ENCODE assay signal across 25 mouse cellular contexts in the genomic region with DNA sequence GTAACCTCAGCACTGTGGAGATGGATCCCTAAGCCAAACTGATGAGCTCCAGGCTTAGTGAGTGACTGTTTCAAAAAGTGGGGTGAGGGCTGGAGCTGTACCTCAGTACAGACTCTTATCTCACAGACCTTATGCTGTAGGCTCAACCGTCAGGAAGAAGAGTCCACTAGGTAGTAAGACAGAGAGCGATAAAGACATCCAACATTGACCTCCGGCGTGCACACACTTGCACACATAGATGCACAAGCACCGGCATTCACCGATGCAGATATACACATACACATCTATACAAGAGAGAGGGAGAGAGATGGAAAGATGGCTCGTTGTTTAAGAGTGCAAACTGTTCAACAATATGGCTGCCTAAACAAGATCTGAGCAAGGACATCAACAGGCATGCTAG. TPM values are rescaled to one million over a fixed set of nuclear protein-coding genes. Genes with fewer than 3 reads are reported as not detected.
A peak's percentile ranks its signal among the peaks of the same experiment; 100 is the strongest.
DNase-seq lines count a peak whose midpoint lies in the region; ATAC-seq lines count a peak whose summit lies in the region.
"Had no signal": no experiment of that assay in that cellular context is flagged by ENCODE, and none has a peak within 500 bp of the region (broad histone marks: within the 10 kb centered on the region; RNA-seq: fewer than 3 reads in every experiment).

No protein-coding gene starts in this region.

- no peak overlapping the region for H3K27ac ChIP-seq in heart, embryonic 11.5 days (ENCODE audit: low read depth, low read length)
- peak overlapping the region; percentile 91 for H3K27ac ChIP-seq in liver, embryonic 13.5 days
- no peak overlapping the region for H3K27ac ChIP-seq in stomach, embryonic 15.5 days
- H3K27ac ChIP-seq in intestine, embryonic 15.5 days, result no peak overlapping the region
- H3K27ac ChIP-seq: embryonic facial prominence, embryonic 15.5 days; forebrain, embryonic 12.5 days; kidney, postnatal 0 days; layer of hippocampus, adult 2 months; limb, embryonic 15.5 days had no signal

- no peak for DNase-seq in heart, adult 8-10 months (ENCODE audit: low spot score)
- DNase-seq in liver, embryonic 13.5 days, result peak; percentile 68
- DNase-seq in urinary bladder, postnatal 4 days (ENCODE audit: low spot score in 2 of 2), result no peak
- no peak for DNase-seq in cerebellum, postnatal 25 days
- DNase-seq: adrenal gland, postnatal 25 days; cerebellum, postnatal 14 days; gastrocnemius, postnatal 10 days; heart, adult 11 months; heart, postnatal 4 days; kidney, adult 18-20 months; lung, postnatal 14 days; retina, postnatal 1 day; right cerebral cortex, postnatal 4 days; thymus, postnatal 14 days had no signal

- WGBS in heart, embryonic 11.5 days (ENCODE audit: insufficient replicate concordance), result 84% methylated on average over 7 of the region's 7 CpGs
- 16% methylated on average over 7 of the region's 7 CpGs for WGBS in liver, embryonic 13.5 days (ENCODE audit: insufficient replicate concordance)
- 89% methylated on average over 7 of the region's 7 CpGs for WGBS in stomach, embryonic 15.5 days
- 95% methylated on average over 7 of the region's 7 CpGs for WGBS in intestine, embryonic 15.5 days

- H3K4me1 ChIP-seq in heart, embryonic 11.5 days (ENCODE audit: control insufficient read depth, insufficient read depth, low read length), result peaks cover 9% of the 10 kb centered on the region; the same call in 1 of the 2 replicates
- peaks cover 90% of the 10 kb centered on the region for H3K4me1 ChIP-seq in liver, embryonic 13.5 days (replicated peaks)
- peaks cover 15% of the 10 kb centered on the region for H3K4me1 ChIP-seq in stomach, embryonic 15.5 days
- peaks cover 16% of the 10 kb centered on the region for H3K4me1 ChIP-seq in intestine, embryonic 15.5 days (replicated peaks)

- no peak overlapping the region for H3K4me2 ChIP-seq in heart, embryonic 11.5 days
- H3K4me2 ChIP-seq in liver, embryonic 13.5 days, result peak overlapping the region; percentile 43
- no peak overlapping the region for H3K4me2 ChIP-seq in stomach, embryonic 15.5 days
- H3K4me2 ChIP-seq in intestine, embryonic 15.5 days (replicated peaks), result no peak overlapping the region
- H3K4me2 ChIP-seq: embryonic facial prominence, embryonic 15.5 days; forebrain, embryonic 12.5 days; limb, embryonic 15.5 days; midbrain, embryonic 11.5 days had no signal

- no peaks in the 10 kb centered on the region for H3K27me3 ChIP-seq in heart, embryonic 11.5 days (ENCODE audit: control insufficient read depth, insufficient read depth, low read length)
- H3K27me3 ChIP-seq in liver, embryonic 13.5 days, result no peaks in the 10 kb centered on the region
- H3K27me3 ChIP-seq in stomach, embryonic 15.5 days (replicated peaks), result no peaks in the 10 kb centered on the region
- 0 out of 2 replicates have a peak, but pooled peaks cover 5% of the 10 kb centered on the region for H3K27me3 ChIP-seq in intestine, embryonic 15.5 days (replicated peaks)
- H3K27me3 ChIP-seq: embryonic facial prominence, embryonic 15.5 days; limb, embryonic 15.5 days had no signal

- H3K36me3 ChIP-seq in heart, embryonic 11.5 days (ENCODE audit: control insufficient read depth, insufficient read depth, low read length), result peaks cover 10% of the 10 kb centered on the region
- H3K36me3 ChIP-seq in liver, embryonic 13.5 days, result peaks cover 44% of the 10 kb centered on the region
- H3K36me3 ChIP-seq in stomach, embryonic 15.5 days, result peaks cover 29% of the 10 kb centered on the region
- peaks cover 8% of the 10 kb centered on the region; the same call in 1 of the 2 replicates for H3K36me3 ChIP-seq in intestine, embryonic 15.5 days
- H3K36me3 ChIP-seq: forebrain, embryonic 12.5 days had no signal

- ATAC-seq in heart, embryonic 11.5 days (replicated peaks; ENCODE audit: insufficient number of reproducible peaks, low FRiP score, low TSS enrichment), result 0 out of 2 replicates have a peak, but pooled peaks have one; percentile 27
- peak; percentile 52 for ATAC-seq in common myeloid progenitor, adult 5-6 weeks (replicated peaks; ENCODE audit: low read depth, poor library complexity, severe bottlenecking)
- peak; percentile 86 for ATAC-seq in liver, embryonic 13.5 days (ENCODE audit: low read depth)
- peak; percentile 81 for ATAC-seq in stomach, embryonic 15.5 days (ENCODE audit: insufficient read depth, low FRiP score, low read depth)
- no peak for ATAC-seq in intestine, embryonic 15.5 days
- ATAC-seq: CD4-positive, CD25-positive, alpha-beta regulatory T cell, adult 4 months had no signal

- no peak overlapping the region for H3K4me3 ChIP-seq in heart, embryonic 11.5 days (ENCODE audit: low read depth, low read length)
- 0 out of 2 replicates have a peak overlapping the region, but pooled peaks have one; percentile 13 for H3K4me3 ChIP-seq in liver, embryonic 13.5 days (replicated peaks)
- no peak overlapping the region for H3K4me3 ChIP-seq in stomach, embryonic 15.5 days (replicated peaks)
- no peak overlapping the region for H3K4me3 ChIP-seq in intestine, embryonic 15.5 days (replicated peaks)
- H3K4me3 ChIP-seq: embryonic facial prominence, embryonic 15.5 days; forebrain, embryonic 12.5 days; layer of hippocampus, adult 2 months; limb, embryonic 15.5 days had no signal

- no peaks in the 10 kb centered on the region for H3K9me3 ChIP-seq in heart, embryonic 11.5 days (replicated peaks; ENCODE audit: control insufficient read depth, low read length)
- H3K9me3 ChIP-seq in liver, embryonic 13.5 days (replicated peaks), result no peaks in the 10 kb centered on the region
- H3K9me3 ChIP-seq in stomach, embryonic 15.5 days, result no peaks in the 10 kb centered on the region
- no peaks in the 10 kb centered on the region for H3K9me3 ChIP-seq in intestine, embryonic 15.5 days
- H3K9me3 ChIP-seq: embryonic facial prominence, embryonic 15.5 days; forebrain, embryonic 12.5 days; limb, embryonic 15.5 days had no signal

- no peak overlapping the region for H3K9ac ChIP-seq in heart, embryonic 11.5 days (ENCODE audit: low read depth, low read length)
- H3K9ac ChIP-seq in liver, embryonic 13.5 days, result peak overlapping the region; percentile 55
- H3K9ac ChIP-seq in stomach, embryonic 15.5 days, result no peak overlapping the region
- no peak overlapping the region for H3K9ac ChIP-seq in intestine, embryonic 15.5 days
- H3K9ac ChIP-seq: embryonic facial prominence, embryonic 15.5 days; forebrain, embryonic 12.5 days; limb, embryonic 15.5 days had no signal

RNA-seq across cellular contexts. Expression of gene Vamp5, which starts 3.7 kb away (rescaled TPM):
- 55.3 and 59.2 TPM in 2 replicates for polyA plus RNA-seq in heart, embryonic 11.5 days (2014; fragmentation: Nextera tagmentation; extraction: Ambion mirVana)
- 10 to 100 TPM; 58.0 to 68.1 (median 61.2) TPM for total RNA-seq in heart, adult 8-10 months (2022)
- total RNA-seq in common myeloid progenitor, adult 5-6 weeks (2017), result 83.8 and 85.7 TPM in 2 replicates
- polyA plus RNA-seq in liver, embryonic 13.5 days (2015; fragmentation: Nextera tagmentation; extraction: Ambion mirVana), result 99.0 and 99.7 TPM in 2 replicates
- 23.9 and 26.8 TPM in 2 replicates for polyA plus RNA-seq in stomach, embryonic 15.5 days (2015; fragmentation: Nextera tagmentation; extraction: Ambion mirVana)
- 19.2 and 19.4 TPM in 2 replicates for polyA plus RNA-seq in intestine, embryonic 15.5 days (2015; fragmentation: Nextera tagmentation; extraction: Ambion mirVana)

RNA-seq across cellular contexts. Expression of gene Vamp8, which starts 6.6 kb away (rescaled TPM):
- 137 and 142 TPM in 2 replicates for polyA plus RNA-seq in heart, embryonic 11.5 days (2014; fragmentation: Nextera tagmentation; extraction: Ambion mirVana)
- 10 to 100 TPM; 58.8 to 80.9 (median 70.8) TPM for total RNA-seq in heart, adult 8-10 months (2022)
- total RNA-seq in common myeloid progenitor, adult 5-6 weeks (2017), result 281 and 362 TPM in 2 replicates
- polyA plus RNA-seq in liver, embryonic 13.5 days (2015; fragmentation: Nextera tagmentation; extraction: Ambion mirVana), result 249 and 260 TPM in 2 replicates
- polyA plus RNA-seq in stomach, embryonic 15.5 days (2015; fragmentation: Nextera tagmentation; extraction: Ambion mirVana), result 215 and 219 TPM in 2 replicates
- polyA plus RNA-seq in intestine, embryonic 15.5 days (2015; fragmentation: Nextera tagmentation; extraction: Ambion mirVana), result 193 and 229 TPM in 2 replicates

RNA-seq across cellular contexts. Expression of gene Rnf181, which starts 17.2 kb away (rescaled TPM):
- 95.4 and 107 TPM in 2 replicates for polyA plus RNA-seq in heart, embryonic 11.5 days (2014; fragmentation: Nextera tagmentation; extraction: Ambion mirVana)
- total RNA-seq in heart, adult 8-10 months (2022), result 10 to 100 TPM; 39.5 to 49.6 (median 41.5) TPM
- 30.2 and 44.7 TPM in 2 replicates for total RNA-seq in common myeloid progenitor, adult 5-6 weeks (2017)
- polyA plus RNA-seq in liver, embryonic 13.5 days (2015; fragmentation: Nextera tagmentation; extraction: Ambion mirVana), result 76.9 and 82.6 TPM in 2 replicates
- 123 and 132 TPM in 2 replicates for polyA plus RNA-seq in stomach, embryonic 15.5 days (2015; fragmentation: Nextera tagmentation; extraction: Ambion mirVana)
- polyA plus RNA-seq in intestine, embryonic 15.5 days (2015; fragmentation: Nextera tagmentation; extraction: Ambion mirVana), result 122 and 133 TPM in 2 replicates

RNA-seq across cellular contexts. Expression of gene Tmem150a, which starts 28.7 kb away (rescaled TPM):
- polyA plus RNA-seq in heart, embryonic 11.5 days (2014; fragmentation: Nextera tagmentation; extraction: Ambion mirVana), result 14.8 and 15.1 TPM in 2 replicates
- total RNA-seq in heart, adult 8-10 months (2022), result 10 to 100 TPM; 20.4 to 24.3 (median 22.2) TPM
- 1.2 TPM in 1 of 2 replicates, not detected in the other for total RNA-seq in common myeloid progenitor, adult 5-6 weeks (2017)
- 32.5 and 37.9 TPM in 2 replicates for polyA plus RNA-seq in liver, embryonic 13.5 days (2015; fragmentation: Nextera tagmentation; extraction: Ambion mirVana)
- polyA plus RNA-seq in stomach, embryonic 15.5 days (2015; fragmentation: Nextera tagmentation; extraction: Ambion mirVana), result 14.8 and 15.4 TPM in 2 replicates
- 11.3 and 14.4 TPM in 2 replicates for polyA plus RNA-seq in intestine, embryonic 15.5 days (2015; fragmentation: Nextera tagmentation; extraction: Ambion mirVana)

RNA-seq across cellular contexts. Expression of gene Ggcx, which starts 30.2 kb away (rescaled TPM):
- 23.9 and 27.1 TPM in 2 replicates for polyA plus RNA-seq in heart, embryonic 11.5 days (2014; fragmentation: Nextera tagmentation; extraction: Ambion mirVana)
- total RNA-seq in heart, adult 8-10 months (2022), result 10 to 100 TPM; 30.9 to 38.9 (median 33.8) TPM
- 6.6 and 12.7 TPM in 2 replicates for total RNA-seq in common myeloid progenitor, adult 5-6 weeks (2017)
- polyA plus RNA-seq in liver, embryonic 13.5 days (2015; fragmentation: Nextera tagmentation; extraction: Ambion mirVana), result 15.8 and 21.9 TPM in 2 replicates
- polyA plus RNA-seq in stomach, embryonic 15.5 days (2015; fragmentation: Nextera tagmentation; extraction: Ambion mirVana), result 30.4 and 39.5 TPM in 2 replicates
- polyA plus RNA-seq in intestine, embryonic 15.5 days (2015; fragmentation: Nextera tagmentation; extraction: Ambion mirVana), result 23.8 and 23.9 TPM in 2 replicates
